Mouse (Mus musculus): ENCODE results near the gene Usp37. TPM values are rescaled to one million over a fixed set of nuclear protein-coding genes. Genes with fewer than 3 reads are reported as not detected.

Gene Usp37
- polyA plus RNA-seq, 1 experiment, result 11.7 TPM

DNA sequence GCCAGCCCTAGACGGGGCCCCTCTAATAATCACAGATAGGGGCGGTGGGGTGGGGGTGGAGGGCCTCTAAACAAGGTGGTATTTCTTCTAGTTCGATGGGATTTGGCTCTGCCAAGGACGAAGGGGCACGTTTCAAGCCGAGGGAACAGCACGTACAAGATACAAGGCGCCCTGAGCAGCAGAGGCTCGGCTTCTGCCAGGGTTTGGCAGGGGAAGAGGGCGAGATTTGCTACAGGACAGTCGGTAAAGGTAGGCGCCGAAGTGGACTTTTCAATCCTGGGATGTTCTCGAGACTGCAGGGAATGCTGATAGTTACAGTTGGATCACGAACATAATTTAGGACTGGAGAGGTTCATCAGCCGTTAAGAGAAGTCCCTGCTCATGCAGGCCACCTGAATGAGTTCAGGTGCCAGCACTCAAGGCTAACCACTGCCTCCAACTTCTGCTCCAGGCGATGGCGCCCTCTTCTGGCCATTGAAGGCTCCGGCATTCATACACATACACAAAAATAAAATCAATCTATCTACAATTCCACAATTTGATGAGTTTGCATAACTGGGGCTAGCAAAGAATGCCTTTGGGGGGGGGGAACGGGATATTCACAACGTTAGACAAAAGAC lies 153.7 kb downstream of the Usp37 start:
- Histone ChIP-seq H3K4me3 (replicated peaks; ENCODE audit: insufficient read depth, low read depth, low read length) (no peak overlapping the region), H3K27me3 (ENCODE audit: control insufficient read depth, insufficient read depth, low read length) (no peaks in the 10 kb centered on the region), H3K4me1 (ENCODE audit: control insufficient read depth, insufficient read depth, low read length) (no peaks in the 10 kb centered on the region), H3K27ac (ENCODE audit: insufficient read depth, low read length) (no peak overlapping the region)
- 11% methylated on average over 21 of the region's 21 CpGs for WGBS
- DNase-seq, result peak; percentile 60 to 64
- no peak for TF ChIP-seq POLR2A (IDR thresholded peaks at IDR 0.05; ENCODE audit: borderline replicate concordance, insufficient read depth, low read length)
- TF ChIP-seq CTCF (IDR thresholded peaks at IDR 0.05; ENCODE audit: borderline replicate concordance, insufficient read depth, low read depth, low read length), result peak; percentile 60

DNA sequence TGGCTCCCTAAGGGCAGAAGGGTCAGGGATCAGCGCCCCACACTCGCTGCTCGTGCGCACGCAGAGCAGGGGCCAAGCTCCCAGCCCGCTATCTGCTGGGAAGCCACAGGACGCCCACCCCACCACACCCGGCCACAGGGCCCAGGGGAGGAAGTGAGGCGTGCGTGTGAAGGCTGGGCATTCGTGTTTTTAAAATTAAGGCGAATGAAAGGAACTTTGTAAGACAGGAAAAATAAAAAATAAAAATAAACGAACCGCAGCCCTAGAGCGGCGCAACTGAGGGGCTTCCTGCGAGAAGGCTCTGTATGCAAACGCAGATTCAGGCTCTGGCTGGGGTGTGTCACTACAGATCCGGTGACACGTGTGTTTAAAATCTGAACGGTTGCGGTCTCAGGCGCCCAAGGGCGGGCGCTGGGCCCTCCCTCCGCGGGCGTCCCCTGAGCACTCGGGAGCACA lies 154.2 kb downstream of the Usp37 start:
- 34% methylated on average over 29 of the region's 29 CpGs for WGBS
- Histone ChIP-seq H3K27me3 (ENCODE audit: control insufficient read depth, insufficient read depth, low read length) (no peaks in the 10 kb centered on the region), H3K27ac (ENCODE audit: insufficient read depth, low read length) (no peak overlapping the region), H3K4me1 (ENCODE audit: control insufficient read depth, insufficient read depth, low read length) (no peaks in the 10 kb centered on the region), H3K4me3 (replicated peaks; ENCODE audit: insufficient read depth, low read depth, low read length) (no peak overlapping the region)
- peak in 1 of 2 experiments; percentile 15 for DNase-seq
- TF ChIP-seq CTCF (IDR thresholded peaks at IDR 0.05; ENCODE audit: borderline replicate concordance, insufficient read depth, low read depth, low read length) (no peak), POLR2A (IDR thresholded peaks at IDR 0.05; ENCODE audit: borderline replicate concordance, insufficient read depth, low read length) (no peak)

DNA sequence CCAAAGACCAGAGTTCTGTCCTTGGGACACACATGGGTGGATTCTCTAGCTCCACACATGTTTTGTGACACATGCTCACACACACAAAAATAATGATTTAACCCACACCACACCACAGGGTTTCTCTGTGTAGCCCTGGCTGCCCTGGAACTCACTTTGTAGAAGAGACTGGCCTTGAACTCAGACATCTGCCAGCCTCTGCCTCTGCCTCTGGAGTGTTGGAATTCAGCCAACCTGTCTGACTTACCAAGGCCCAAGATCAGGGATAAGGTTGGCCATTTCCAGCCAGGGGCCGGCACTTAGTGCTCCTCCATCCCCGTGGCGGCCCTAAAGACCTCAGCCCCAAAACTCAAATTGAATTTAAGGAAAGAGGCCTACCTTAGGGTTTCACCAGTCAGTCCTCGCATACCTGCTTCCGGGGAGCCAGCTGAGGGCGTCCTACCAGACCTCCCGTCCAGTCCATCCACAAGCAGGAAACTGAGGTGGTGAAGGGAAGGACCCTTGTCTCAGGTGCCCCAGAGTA lies 155.6 kb downstream of the Usp37 start:
- no peaks in the 10 kb centered on the region for H3K4me1 ChIP-seq (ENCODE audit: control insufficient read depth, insufficient read depth, low read length)
- 82% methylated on average over 7 of the region's 7 CpGs for WGBS
- peak in 1 of 2 experiments; percentile 22 for DNase-seq
- TF ChIP-seq CTCF (IDR thresholded peaks at IDR 0.05; ENCODE audit: borderline replicate concordance, insufficient read depth, low read depth, low read length) (no peak), POLR2A (IDR thresholded peaks at IDR 0.05; ENCODE audit: borderline replicate concordance, insufficient read depth, low read length) (no peak)
- H3K27ac ChIP-seq (ENCODE audit: insufficient read depth, low read length), result no peak overlapping the region
- no peak overlapping the region for H3K4me3 ChIP-seq (replicated peaks; ENCODE audit: insufficient read depth, low read depth, low read length)
- H3K27me3 ChIP-seq (ENCODE audit: control insufficient read depth, insufficient read depth, low read length), result no peaks in the 10 kb centered on the region

DNA sequence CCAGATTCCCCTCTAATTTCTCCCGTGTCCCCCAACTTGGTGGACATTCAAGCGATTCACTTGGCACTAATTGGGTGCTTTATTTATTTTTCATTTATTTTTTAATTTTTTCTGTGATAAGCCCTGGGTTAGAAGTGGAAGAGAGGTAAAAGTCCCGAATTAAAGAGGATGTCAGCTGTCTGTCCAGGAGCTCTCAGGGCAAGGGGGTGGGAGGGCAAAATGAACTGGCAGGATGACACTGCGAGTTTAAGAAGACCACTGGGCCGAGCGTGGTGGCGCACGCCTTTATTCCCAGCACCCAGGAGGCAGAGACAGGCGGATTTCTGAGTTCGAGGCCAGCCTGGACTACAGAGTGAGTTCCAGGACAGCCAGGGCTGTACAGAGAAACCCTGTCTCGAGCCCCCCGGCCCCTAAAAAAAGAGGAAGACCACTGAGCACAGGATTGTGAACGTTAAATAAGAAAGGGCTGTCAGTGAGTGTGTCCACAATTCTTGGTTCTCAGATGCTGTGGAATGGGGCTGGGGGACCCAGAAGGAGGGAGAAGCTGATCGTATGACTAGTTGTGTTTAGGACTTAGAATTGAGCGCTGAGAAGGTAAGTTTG lies 156.6 kb downstream of the Usp37 start:
- peak overlapping the region; percentile 97 for H3K27ac ChIP-seq (ENCODE audit: insufficient read depth, low read length)
- 32% methylated on average over 15 of the region's 15 CpGs for WGBS

DNA sequence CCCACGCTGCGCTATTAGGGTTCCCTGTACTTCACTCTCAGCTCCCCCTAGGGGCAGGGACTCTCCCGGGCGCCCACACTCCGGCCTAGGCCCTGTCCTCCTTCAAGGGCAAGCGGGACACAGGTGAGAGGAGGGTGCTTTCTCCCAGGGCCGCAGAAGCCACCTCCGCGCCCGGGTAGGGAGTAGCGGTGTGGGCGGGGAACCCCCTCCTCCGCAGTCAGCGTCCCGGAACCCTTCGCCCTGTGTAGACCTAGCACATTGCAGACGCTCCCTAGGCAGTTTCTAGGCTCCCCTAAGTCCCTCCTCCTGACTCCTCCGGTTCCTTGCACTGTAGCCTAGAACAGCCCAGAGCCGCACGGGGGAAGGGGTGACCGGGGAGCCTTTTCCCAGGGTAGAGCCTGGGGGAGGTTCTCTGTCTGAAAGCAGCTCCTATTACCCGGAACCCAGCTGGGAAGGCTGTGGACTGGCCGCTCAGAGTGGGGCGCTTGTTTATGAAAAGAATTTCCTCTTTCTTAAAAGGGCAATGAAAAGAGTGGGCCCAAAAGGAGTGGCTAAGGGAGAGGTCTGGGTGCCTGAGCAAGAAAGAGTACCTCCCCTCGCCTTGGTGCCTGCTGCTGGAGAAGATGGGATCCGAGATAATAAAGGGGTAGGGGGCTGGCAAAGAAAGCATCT lies 157.2 kb downstream of the Usp37 start:
- peak overlapping the region; percentile 91 for H3K4me3 ChIP-seq (replicated peaks; ENCODE audit: insufficient read depth, low read depth, low read length)
- under 1% methylated on average over 26 of the region's 26 CpGs for WGBS
- TF ChIP-seq POLR2A (IDR thresholded peaks at IDR 0.05; ENCODE audit: borderline replicate concordance, insufficient read depth, low read length) (no peak; the same call in 1 of the 2 replicates), CTCF (IDR thresholded peaks at IDR 0.05; ENCODE audit: borderline replicate concordance, insufficient read depth, low read depth, low read length) (peak; percentile 35; the same call in 1 of the 2 replicates)

More for the DNA sequence above, 156.6 kb downstream of the Usp37 start:
- no peak for DNase-seq
- Histone ChIP-seq H3K4me1 (ENCODE audit: control insufficient read depth, insufficient read depth, low read length) (no peaks in the 10 kb centered on the region), H3K27me3 (ENCODE audit: control insufficient read depth, insufficient read depth, low read length) (no peaks in the 10 kb centered on the region), H3K4me3 (replicated peaks; ENCODE audit: insufficient read depth, low read depth, low read length) (peak overlapping the region; percentile 91)
- TF ChIP-seq POLR2A (IDR thresholded peaks at IDR 0.05; ENCODE audit: borderline replicate concordance, insufficient read depth, low read length) (no peak), CTCF (IDR thresholded peaks at IDR 0.05; ENCODE audit: borderline replicate concordance, insufficient read depth, low read depth, low read length) (no peak)

DNA sequence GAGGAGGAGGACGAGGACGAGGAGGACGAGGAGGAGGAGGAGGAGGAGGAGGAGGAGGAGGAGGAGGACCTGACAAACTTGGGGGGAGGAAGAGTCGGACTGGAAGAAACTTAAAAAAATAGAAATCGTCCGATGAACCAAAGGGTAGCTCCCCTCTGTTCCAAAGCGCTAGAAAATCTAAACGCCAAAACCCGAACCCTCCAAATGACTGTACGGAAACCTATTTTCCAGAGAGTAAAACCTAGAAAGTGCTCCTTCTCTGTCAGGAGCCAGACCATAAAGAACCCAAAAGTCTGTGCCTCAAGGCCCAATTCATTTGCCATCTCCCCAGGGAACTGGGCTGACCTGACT lies 157.7 kb downstream of the Usp37 start:
- DNase-seq, result no peak
- Histone ChIP-seq H3K4me3 (replicated peaks; ENCODE audit: insufficient read depth, low read depth, low read length) (peak overlapping the region; percentile 91), H3K27ac (ENCODE audit: insufficient read depth, low read length) (peak overlapping the region; percentile 97), H3K27me3 (ENCODE audit: control insufficient read depth, insufficient read depth, low read length) (no peaks in the 10 kb centered on the region), H3K4me1 (ENCODE audit: control insufficient read depth, insufficient read depth, low read length) (no peaks in the 10 kb centered on the region)
- TF ChIP-seq CTCF (IDR thresholded peaks at IDR 0.05; ENCODE audit: borderline replicate concordance, insufficient read depth, low read depth, low read length), result no peak
- TF ChIP-seq POLR2A (IDR thresholded peaks at IDR 0.05; ENCODE audit: borderline replicate concordance, insufficient read depth, low read length), result no peak
- 16% methylated on average over 10 of the region's 10 CpGs for WGBS

More for the DNA sequence above, 157.2 kb downstream of the Usp37 start:
- Histone ChIP-seq H3K4me1 (ENCODE audit: control insufficient read depth, insufficient read depth, low read length) (no peaks in the 10 kb centered on the region), H3K27ac (ENCODE audit: insufficient read depth, low read length) (peak overlapping the region; percentile 97), H3K27me3 (ENCODE audit: control insufficient read depth, insufficient read depth, low read length) (no peaks in the 10 kb centered on the region)
- DNase-seq, result peak; percentile 93 to 98

DNA sequence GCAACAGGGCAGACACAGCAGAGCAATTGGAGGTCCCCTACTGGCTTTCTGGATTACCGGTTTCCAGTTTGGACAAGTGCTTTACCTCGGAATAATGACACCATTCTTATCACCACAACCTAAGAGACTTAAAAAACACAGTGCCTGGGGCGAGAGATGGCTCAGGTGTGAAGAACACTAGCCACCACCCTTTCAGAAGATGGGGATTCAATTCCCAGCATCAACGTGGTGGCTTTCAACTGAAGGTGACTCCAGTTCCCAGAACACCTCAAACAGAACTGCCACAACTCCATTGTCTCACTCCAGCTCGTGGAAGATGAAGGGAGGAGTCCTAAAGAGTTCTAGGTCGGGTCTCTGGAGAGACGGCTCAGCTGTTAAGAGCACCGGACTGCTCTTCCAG lies 158.6 kb downstream of the Usp37 start:
- TF ChIP-seq CTCF (IDR thresholded peaks at IDR 0.05; ENCODE audit: borderline replicate concordance, insufficient read depth, low read depth, low read length) (no peak), POLR2A (IDR thresholded peaks at IDR 0.05; ENCODE audit: borderline replicate concordance, insufficient read depth, low read length) (no peak)
- Histone ChIP-seq H3K4me3 (replicated peaks; ENCODE audit: insufficient read depth, low read depth, low read length) (no peak overlapping the region), H3K27me3 (ENCODE audit: control insufficient read depth, insufficient read depth, low read length) (no peaks in the 10 kb centered on the region), H3K4me1 (ENCODE audit: control insufficient read depth, insufficient read depth, low read length) (no peaks in the 10 kb centered on the region), H3K27ac (ENCODE audit: insufficient read depth, low read length) (no peak overlapping the region)
- WGBS, result 93% methylated on average over 8 of the region's 8 CpGs
- no peak for DNase-seq

Other genes starting within 250 kb of the Usp37 start
- gene Tmbim1, start 238.7 kb downstream of the Usp37 start, polyA plus RNA-seq (2012; rRNA removed), result 56.1 and 58.2 TPM in 2 replicates
- gene Catip, start 182.2 kb downstream of the Usp37 start, polyA plus RNA-seq (2012; rRNA removed), result 2.1 and 3.3 TPM in 2 replicates
- gene Slc11a1, start 169.1 kb downstream of the Usp37 start, polyA plus RNA-seq (2012; rRNA removed), result 4.7 and 5.6 TPM in 2 replicates
- 35.7 and 37.2 TPM in 2 replicates for gene Ctdsp1, start 152.8 kb downstream of the Usp37 start, polyA plus RNA-seq (2012; rRNA removed)
- 0.39 and 0.59 TPM in 2 replicates for gene Vil1, start 134.9 kb downstream of the Usp37 start, polyA plus RNA-seq (2012; rRNA removed)
- gene Cnot9, start 38.2 kb downstream of the Usp37 start, polyA plus RNA-seq (2012; rRNA removed), result 28.4 and 28.5 TPM in 2 replicates
- 28.1 and 29.0 TPM in 2 replicates for gene Plcd4, start 1.4 kb downstream of the Usp37 start, polyA plus RNA-seq (2012; rRNA removed)
- gene Zfp142, start 44.0 kb upstream of the Usp37 start, polyA plus RNA-seq (2012; rRNA removed), result 26.8 and 30.1 TPM in 2 replicates
- gene Bcs1l, start 44.0 kb upstream of the Usp37 start, polyA plus RNA-seq (2012; rRNA removed), result 26.7 and 28.9 TPM in 2 replicates
- 145 and 146 TPM in 2 replicates for gene Rnf25, start 57.1 kb upstream of the Usp37 start, polyA plus RNA-seq (2012; rRNA removed)
- 4.7 and 6.2 TPM in 2 replicates for gene Stk36, start 57.2 kb upstream of the Usp37 start, polyA plus RNA-seq (2012; rRNA removed)
- 22.4 and 24.9 TPM in 2 replicates for gene Ttll4, start 117.5 kb upstream of the Usp37 start, polyA plus RNA-seq (2012; rRNA removed)
- 30.4 and 32.4 TPM in 2 replicates for gene Cyp27a1, start 169.3 kb upstream of the Usp37 start, polyA plus RNA-seq (2012; rRNA removed)
- gene Prkag3, start 204.9 kb upstream of the Usp37 start, polyA plus RNA-seq (2012; rRNA removed), result 0.33 and 0.52 TPM in 2 replicates
- 3.6 and 4.0 TPM in 2 replicates for gene Wnt6, start 227.6 kb upstream of the Usp37 start, polyA plus RNA-seq (2012; rRNA removed)
- 0.36 and 0.59 TPM in 2 replicates for gene Wnt10a, start 247.2 kb upstream of the Usp37 start, polyA plus RNA-seq (2012; rRNA removed)

Data from cerebellum, adult 2 months (tissue).